ENCODE assay signal across 19 mouse cellular contexts in genomic region chrX:52503857-52504256, GRCm38 (mm10).
"Had no signal": no experiment of that assay in that cellular context is flagged by ENCODE, and none has a peak within 500 bp of the region (broad histone marks: within the 10 kb centered on the region; RNA-seq: fewer than 3 reads in every experiment).

No protein-coding gene starts in this region.

- ATAC-seq: intestine, embryonic 15.5 days; midbrain, embryonic 15.5 days had no signal

- H3K4me3 ChIP-seq: intestine, embryonic 15.5 days; left cerebral cortex, adult 2 months; liver, embryonic 13.5 days; lung, embryonic 15.5 days; midbrain, embryonic 15.5 days; myocyte; neural tube, embryonic 13.5 days; stomach, embryonic 15.5 days had no signal

- H3K9ac ChIP-seq: intestine, embryonic 15.5 days; liver, embryonic 13.5 days; lung, embryonic 15.5 days; midbrain, embryonic 15.5 days; neural tube, embryonic 13.5 days; stomach, embryonic 15.5 days had no signal

- H3K4me2 ChIP-seq: intestine, embryonic 15.5 days; liver, embryonic 13.5 days; lung, embryonic 15.5 days; midbrain, embryonic 11.5 days; midbrain, embryonic 15.5 days; neural tube, embryonic 13.5 days; stomach, embryonic 15.5 days had no signal

- DNase-seq: kidney, adult 11 months; kidney, adult 8-10 months; kidney, postnatal 25 days; layer of hippocampus, postnatal 36 days; liver, embryonic 13.5 days; retina, postnatal 1 day; right cerebral cortex, postnatal 25 days; spleen, adult 18-20 months; thymus, adult 2 months; thymus, postnatal 14 days; thymus, postnatal 4 days had no signal

- H3K9me3 ChIP-seq: intestine, embryonic 15.5 days; liver, embryonic 13.5 days; lung, embryonic 15.5 days; midbrain, embryonic 15.5 days; neural tube, embryonic 13.5 days; stomach, embryonic 15.5 days had no signal

- H3K27ac ChIP-seq: intestine, embryonic 15.5 days; left cerebral cortex, adult 2 months; liver, embryonic 13.5 days; lung, embryonic 15.5 days; midbrain, embryonic 15.5 days; neural tube, embryonic 13.5 days; stomach, embryonic 15.5 days had no signal

- H3K36me3 ChIP-seq: intestine, embryonic 15.5 days; liver, embryonic 13.5 days; lung, embryonic 15.5 days; midbrain, embryonic 15.5 days; neural tube, embryonic 13.5 days; stomach, embryonic 15.5 days had no signal

- H3K27me3 ChIP-seq: intestine, embryonic 15.5 days; liver, embryonic 13.5 days; lung, embryonic 15.5 days; midbrain, embryonic 15.5 days; neural tube, embryonic 13.5 days; stomach, embryonic 15.5 days had no signal

- H3K4me1 ChIP-seq: intestine, embryonic 15.5 days; liver, embryonic 13.5 days; lung, embryonic 15.5 days; midbrain, embryonic 15.5 days; neural tube, embryonic 13.5 days; stomach, embryonic 15.5 days had no signal
